Mouse (Mus musculus) urinary bladder, postnatal 14 days (tissue): ENCODE data around the gene Alox8.

Experiments used
- DNase-seq: peaks from one replicate; pipeline ENCODE4 v3.0.0; 2021; ENCODE audit warnings: low spot score

Alox8 gene

DNA sequence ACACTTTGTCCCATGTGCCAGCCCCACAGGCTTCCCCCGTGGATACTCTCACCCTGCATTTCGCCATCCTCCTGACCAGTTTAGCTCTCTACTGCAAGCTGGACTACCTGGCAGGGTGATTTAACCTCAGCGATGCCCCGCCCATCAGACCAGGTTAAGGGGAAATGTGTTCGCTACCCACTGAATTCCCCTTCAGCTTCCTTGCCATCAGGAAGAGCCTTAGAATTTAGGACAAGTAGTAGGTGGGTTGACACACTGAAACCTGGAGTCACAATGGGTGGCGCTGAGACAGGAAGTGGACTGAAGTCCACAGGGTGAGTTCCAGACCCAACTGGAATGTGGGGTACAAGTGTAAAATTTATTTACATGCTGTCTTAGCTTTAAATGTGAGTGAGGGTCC is at the start of gene Alox8:
Gene Alox8, minus strand, starts transcription at position 101 of the 400 bp plus-strand sequence.
- DNase-seq, result no peak

GRCm38 (mm10) chr11:69245643-69246042 is 48.0 kb upstream of the Alox8 start:
- DNase-seq, result no peak

DNA sequence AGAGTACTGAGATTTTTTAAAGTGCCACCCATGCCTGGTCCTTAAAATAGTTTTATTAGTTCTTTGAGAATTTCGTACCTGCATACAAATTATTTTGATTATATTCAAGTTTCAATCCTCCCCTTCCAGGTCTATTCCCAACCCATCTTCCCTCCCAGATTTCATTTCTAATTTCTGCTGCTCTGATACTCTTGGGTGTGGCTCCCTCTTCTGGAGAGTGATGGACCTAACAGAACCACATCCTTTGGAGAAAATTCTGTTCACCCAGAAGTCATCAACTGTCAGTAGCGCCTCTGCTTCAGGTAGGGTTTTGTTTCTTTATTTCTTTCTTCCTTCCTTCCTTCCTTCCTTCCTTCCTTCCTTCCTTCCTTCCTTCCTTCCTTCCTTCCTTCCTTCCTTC is 47.3 kb upstream of the Alox8 start:
- DNase-seq, result peak; percentile 56

- DNase-seq, result no peak
Measured at GRCm38 (mm10) chr11:69236926-69237260, 39.2 kb upstream of the Alox8 start, which contains the start of gene Gucy2e. TSS of gene Gucy2e (minus strand) at chr11:69237036.

GRCm38 (mm10) chr11:69236061-69236925 is 38.6 kb upstream of the Alox8 start:
- no peak for DNase-seq

DNA sequence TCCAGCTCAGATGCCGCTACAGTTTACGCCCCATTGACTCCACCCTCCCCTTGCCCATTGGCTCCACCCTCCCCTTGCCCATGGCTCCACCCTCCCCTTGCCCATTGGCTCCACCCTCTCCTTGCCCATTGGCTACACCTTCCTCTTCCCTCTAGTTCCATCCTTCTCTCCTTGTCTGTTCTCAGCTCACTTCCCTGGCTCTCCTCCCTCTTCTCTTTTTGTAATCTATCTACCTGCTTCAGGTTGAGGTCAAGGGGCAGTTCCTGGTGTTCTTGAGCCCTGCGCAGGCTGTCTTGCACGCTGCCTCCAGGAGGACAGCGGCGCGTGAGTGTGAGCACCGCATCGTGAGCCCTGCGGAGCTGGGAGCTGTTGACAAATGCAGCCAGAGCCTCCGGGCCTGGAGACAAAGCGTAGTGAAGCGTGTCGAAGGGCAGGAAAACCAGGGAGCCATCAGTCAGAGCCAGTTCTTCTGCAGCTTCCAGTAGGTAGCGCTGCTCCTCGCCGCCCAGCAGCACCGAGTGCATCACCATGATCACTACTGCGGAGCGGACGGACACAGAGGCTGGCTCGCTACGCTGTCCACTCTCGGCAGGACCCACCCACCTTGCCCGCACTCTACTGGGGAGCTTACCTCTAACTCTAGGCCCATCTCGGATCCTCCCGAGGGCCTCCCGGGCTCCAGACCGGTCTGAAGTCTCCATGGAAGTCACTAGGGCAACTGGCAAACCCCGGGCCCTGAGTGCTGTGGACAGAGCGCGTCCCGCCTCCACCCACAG is 37.8 kb upstream of the Alox8 start:
- DNase-seq, result peak; percentile 78

DNA sequence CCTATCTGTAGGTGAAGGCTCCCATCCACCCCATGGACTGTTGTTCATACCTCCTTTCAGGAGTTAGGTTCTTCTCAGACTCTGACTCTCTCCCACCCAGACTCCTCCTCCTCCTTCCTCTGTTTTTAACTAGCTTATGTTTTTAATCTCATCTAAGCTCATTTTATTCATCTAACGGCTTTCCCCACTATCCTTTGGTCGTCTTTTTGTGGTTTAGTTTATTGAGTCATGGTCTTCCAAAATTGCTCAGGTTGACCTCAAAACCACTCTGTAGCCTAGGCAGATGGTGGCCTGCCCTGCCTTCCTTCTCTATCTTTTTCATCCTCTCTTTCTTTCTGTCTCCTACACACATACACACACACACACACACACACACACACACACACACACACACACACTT is 35.5 kb upstream of the Alox8 start:
- DNase-seq, result no peak

DNA sequence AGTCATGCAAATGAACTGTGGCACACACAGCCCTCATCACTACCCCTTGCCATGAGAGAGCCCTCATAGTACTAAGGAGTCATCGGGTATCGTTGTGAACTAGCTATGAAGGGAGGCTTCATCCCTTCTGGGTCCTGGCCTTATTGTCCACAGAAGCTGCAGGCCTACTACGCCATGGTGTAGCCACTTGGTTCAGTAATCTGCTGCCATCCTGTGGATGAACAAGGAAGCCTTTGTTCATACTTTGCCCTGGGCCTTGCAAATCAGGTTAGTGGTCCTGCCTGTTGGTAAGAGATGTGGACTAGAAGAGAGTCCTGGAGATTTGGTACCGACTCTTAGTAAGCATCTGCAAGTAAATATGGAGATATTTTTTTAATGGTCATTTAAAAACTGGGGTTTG is 32.8 kb upstream of the Alox8 start:
- no peak for DNase-seq

- DNase-seq, result no peak
Measured at GRCm38 (mm10) chr11:69225715-69226114, 28.1 kb upstream of the Alox8 start.

DNA sequence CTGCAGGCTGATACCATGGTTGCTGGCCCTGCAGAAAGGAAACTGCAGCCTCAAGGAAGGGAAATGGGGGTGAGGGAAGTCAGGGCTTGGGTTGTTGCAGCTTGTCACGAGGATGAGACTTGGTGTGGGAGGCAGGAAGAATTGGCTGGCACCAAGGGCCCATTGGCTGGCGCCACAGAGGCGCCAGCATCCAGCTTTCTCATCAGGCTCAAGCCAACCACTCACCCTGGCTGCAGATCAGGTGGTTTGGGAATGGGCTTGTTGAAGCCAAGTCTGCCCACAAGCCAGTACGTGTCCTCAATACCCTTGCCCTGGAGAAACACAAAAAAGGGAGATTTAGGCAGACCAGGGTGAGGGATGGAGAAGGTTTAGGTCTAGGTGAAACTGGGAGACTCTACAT is 25.5 kb upstream of the Alox8 start:
- DNase-seq, result no peak

- DNase-seq, result no peak
Measured at GRCm38 (mm10) chr11:69221070-69221469, 23.4 kb upstream of the Alox8 start.

DNA sequence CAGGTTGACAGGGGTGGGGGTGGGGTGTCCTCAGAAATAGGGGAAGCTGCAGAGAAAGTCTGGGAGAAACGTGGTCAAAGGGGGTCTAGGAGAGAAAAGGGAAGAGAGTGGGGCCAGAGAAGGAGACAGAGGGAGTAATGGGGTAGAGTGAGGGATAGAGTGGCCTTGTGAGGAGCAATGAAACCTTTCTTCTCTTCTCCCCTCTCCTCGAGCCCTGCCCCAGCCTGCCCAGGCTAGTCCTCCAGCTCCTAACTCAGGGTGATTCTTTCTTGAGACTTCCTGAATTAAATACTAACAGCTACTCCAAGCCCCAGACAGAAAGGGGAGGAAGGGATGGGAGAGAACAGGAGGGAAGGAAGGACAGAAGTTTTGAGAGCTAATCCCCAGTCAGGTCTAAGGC is 21.0 kb upstream of the Alox8 start:
- no peak for DNase-seq

DNA sequence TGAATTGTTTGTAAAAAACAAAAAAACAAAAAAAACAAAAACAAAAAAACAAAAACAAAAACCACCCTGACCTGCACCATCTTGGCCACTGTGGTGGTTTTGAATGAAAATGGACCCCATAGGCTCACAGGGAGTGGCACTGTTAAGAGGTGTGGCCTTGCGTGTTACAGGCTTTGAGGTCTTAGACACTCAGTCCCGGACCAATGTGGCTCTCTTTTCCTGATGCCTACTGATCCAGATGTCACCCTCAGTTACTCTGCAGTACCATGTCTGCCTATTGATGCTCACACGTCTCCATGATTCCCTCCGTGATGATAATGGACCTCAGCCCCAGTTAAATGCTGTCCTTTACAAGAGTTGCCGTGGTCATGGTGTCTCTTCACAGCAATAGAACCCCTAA is 19.8 kb upstream of the Alox8 start:
- no peak for DNase-seq

- no peak for DNase-seq
Measured at GRCm38 (mm10) chr11:69211431-69211830, 13.8 kb upstream of the Alox8 start.

DNA sequence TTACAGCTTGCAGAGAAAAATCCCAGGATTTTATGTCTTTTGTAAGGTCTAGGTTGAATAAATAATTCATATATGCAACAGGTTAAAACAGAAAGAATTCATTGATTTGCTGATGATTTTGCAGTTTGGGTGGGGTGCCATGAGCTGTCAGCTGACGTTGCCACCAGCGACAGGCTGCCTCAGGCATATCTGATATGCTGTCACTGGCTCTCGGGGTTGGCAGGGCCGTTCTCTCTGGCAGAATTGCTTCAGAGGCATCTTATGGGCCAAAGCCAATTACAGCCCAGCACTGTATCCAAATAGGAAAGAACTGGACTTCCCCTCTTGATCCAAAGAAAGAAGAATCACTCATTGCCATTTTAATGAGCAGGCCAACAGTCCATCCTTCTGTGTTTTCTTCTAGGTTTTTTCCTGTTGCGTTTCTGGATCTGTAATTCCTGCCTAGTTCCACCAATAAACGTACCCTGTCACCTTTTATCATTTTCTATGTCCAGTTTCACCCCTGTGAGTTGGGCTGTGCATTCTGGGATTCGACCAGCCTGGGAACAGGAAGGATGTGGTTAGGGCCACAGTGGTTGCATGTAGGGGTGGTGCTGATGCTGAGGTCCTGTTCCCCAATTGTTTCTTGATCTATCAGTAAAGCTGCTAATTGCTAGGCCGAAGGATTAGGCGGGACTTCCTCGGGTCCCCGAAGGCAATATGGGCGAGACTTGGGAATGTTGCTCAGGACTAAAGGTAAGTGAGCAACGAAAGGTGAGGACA is 5.0 kb upstream of the Alox8 start:
- DNase-seq, result no peak

DNA sequence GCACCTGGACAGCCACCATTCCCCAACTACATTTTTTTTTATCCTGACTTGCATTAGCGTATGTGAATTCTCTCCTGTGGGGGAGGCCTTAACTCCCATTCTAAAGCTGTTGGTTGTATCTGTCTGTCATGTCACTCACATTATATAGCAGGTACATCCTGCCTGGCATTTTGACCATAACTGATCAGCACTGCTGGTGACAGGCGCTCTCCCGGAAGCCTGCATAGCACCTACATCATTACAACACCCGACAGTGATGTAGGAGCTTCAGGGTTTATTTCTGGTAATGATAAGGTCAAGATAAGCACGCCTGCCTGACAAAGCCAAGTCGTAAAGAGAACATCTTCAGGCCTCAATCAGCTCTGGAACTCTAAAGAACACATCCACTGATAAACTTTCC is 2.6 kb upstream of the Alox8 start:
- DNase-seq, result no peak

- no peak for DNase-seq
Measured at GRCm38 (mm10) chr11:69199251-69199650, 1.6 kb upstream of the Alox8 start.

GRCm38 (mm10) chr11:69197194-69197593 is 449 bp downstream of the Alox8 start:
- no peak for DNase-seq

- no peak for DNase-seq
Measured at GRCm38 (mm10) chr11:69196766-69197165, 877 bp downstream of the Alox8 start.

GRCm38 (mm10) chr11:69192840-69193239 is 4.8 kb downstream of the Alox8 start:
- peak; percentile 35 for DNase-seq

- DNase-seq, result no peak
Measured at GRCm38 (mm10) chr11:69185936-69186335, 11.7 kb downstream of the Alox8 start.

DNA sequence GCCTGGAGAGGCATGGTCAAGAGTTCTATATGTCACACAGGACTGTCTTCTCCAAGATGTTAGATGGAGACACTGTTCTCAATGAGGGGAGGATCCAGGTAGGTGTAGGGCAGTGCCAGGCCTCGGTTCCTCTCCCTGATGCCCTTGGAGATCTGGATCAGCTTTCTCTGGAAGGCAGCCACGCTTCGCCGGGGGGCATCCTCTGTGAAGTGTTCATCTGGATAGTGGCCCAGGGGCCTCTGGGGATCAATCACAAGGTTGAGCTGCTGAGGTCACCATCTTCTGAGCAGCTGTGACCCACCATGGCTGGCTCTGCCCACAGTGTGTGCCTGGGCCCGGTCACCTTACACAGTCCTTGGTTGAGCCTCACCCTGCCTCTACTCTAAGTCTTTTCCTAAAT is 12.6 kb downstream of the Alox8 start:
- DNase-seq, result no peak

DNA sequence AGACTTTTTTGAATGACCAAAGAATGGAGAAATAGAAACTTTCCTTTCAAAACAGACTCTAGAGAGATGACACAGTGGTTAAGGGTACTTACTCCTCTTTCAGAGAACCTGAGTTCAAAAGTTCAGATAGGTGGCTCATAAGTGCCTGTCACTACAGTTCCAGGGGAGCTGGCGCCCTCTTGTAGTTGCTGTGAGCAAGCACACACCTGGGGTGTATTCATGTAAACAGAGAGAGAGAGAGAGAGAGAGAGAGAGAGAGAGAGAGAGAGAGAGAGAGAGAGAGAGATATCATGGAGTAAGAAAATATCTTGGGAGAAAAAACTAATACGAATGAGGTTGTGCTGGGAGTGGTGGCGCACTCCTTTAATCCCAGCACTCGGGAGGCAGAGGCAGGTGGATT is 17.5 kb downstream of the Alox8 start:
- no peak for DNase-seq
